Mouse (Mus musculus) heart, embryonic 15.5 days (tissue): Measurements from ENCODE around the gene Tle1. TPM values are rescaled to one million over a fixed set of nuclear protein-coding genes. Genes with fewer than 3 reads are reported as not detected.

Experiments
- ATAC-seq: fragments of 200-750 bp; cut with Nextera tagmentation; replicated peaks from 2 replicates; pipeline ENCODE4 v1.8.0; 2017; ENCODE audit warnings: low read depth, moderate TSS enrichment; ENCODE audit not compliant: insufficient number of reproducible peaks, insufficient read depth, low FRiP score
- H3K27ac ChIP-seq: fragments of 300-500 bp; sonication (generic); 2 replicates; pipeline ENCODE4 v1.5.1; 2015; ENCODE audit warnings: mild to moderate bottlenecking, inconsistent platforms
- H3K27me3 ChIP-seq: fragments of 300-500 bp; sonication (generic); 2 replicates; pipeline ENCODE4 v1.6.1; 2015; ENCODE audit warnings: inconsistent platforms
- H3K36me3 ChIP-seq: fragments of 300-500 bp; sonication (generic); 2 replicates; pipeline ENCODE4 v1.6.1; 2015; ENCODE audit warnings: mild to moderate bottlenecking, inconsistent platforms
- H3K4me1 ChIP-seq: fragments of 300-500 bp; sonication (generic); replicated peaks from 2 replicates; pipeline ENCODE4 v1.6.1; 2015; ENCODE audit warnings: inconsistent platforms
- H3K4me2 ChIP-seq: fragments of 300-500 bp; sonication (generic); 2 replicates; pipeline ENCODE4 v1.6.1; 2015; ENCODE audit warnings: inconsistent platforms, mild to moderate bottlenecking, moderate library complexity
- H3K4me3 ChIP-seq: fragments of 300-500 bp; sonication (generic); 2 replicates; pipeline ENCODE4 v1.5.1; 2015; ENCODE audit warnings: mild to moderate bottlenecking, inconsistent platforms
- H3K9ac ChIP-seq: fragments of 300-500 bp; sonication (generic); 2 replicates; pipeline ENCODE4 v1.6.1; 2015; ENCODE audit warnings: mild to moderate bottlenecking, inconsistent platforms
- H3K9me3 ChIP-seq: fragments of 300-500 bp; sonication (generic); replicated peaks from 2 replicates; pipeline ENCODE4 v1.6.1; 2016; ENCODE audit warnings: inconsistent platforms
- WGBS: fragments of 180-500 bp; shearing (Covaris S2); methylation state at CpG from one replicate; pipeline ENCODE4 v1.1.7; 2015; ENCODE audit warnings: mixed read lengths; 5-methylcytosine and 5-hydroxymethylcytosine counted together
- polyA plus RNA-seq: library from polyadenylated mRNA; unstranded; fragments of >200 nt; fragmentation: Nextera tagmentation; extraction: Ambion mirVana; gene quantifications from 2 replicates; pipeline ENCODE4 v1.2.1, GENCODE M21; 2015

Tle1 gene
- polyA plus RNA-seq, 1 experiment from 2014 or later, result 6.1 TPM

GRCm38 (mm10) chr4:72122837-72123236 lies 77.9 kb downstream of the Tle1 start:
- WGBS, result 29% methylated on average over 1 of the region's 1 CpGs
- Histone ChIP-seq H3K27ac (no peak overlapping the region), H3K4me3 (no peak overlapping the region), H3K36me3 (0 out of 2 replicates have a peak, but pooled peaks cover 4% of the 10 kb centered on the region), H3K4me1 (no peaks in the 10 kb centered on the region; the same call in 1 of the 2 replicates), H3K27me3 (no peaks in the 10 kb centered on the region), H3K9me3 (no peaks in the 10 kb centered on the region), H3K9ac (no peak overlapping the region), H3K4me2 (no peak overlapping the region)
- peak; percentile 28; the same call in 1 of the 2 replicates for ATAC-seq

DNA sequence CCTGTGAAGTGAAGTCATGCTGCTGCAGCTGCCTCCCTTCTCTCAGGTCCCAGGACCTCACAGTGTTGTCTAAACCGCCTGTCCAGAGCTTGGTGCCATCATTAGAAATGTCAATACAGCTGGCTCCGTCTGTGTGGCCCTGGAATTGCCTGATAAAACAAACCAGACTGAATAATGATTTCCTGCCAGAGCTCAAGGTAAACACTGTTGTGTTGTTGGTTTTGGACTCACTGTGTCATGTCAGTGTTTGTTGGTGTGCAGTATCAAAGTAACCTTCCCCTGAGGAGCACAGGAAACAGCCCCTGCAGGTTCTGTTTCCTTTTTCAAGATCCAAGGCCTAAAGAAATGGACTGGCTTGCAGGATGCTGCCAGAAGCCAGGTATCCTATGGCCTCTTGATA lies 78.4 kb downstream of the Tle1 start:
- H3K4me1 ChIP-seq, result no peaks in the 10 kb centered on the region; the same call in 1 of the 2 replicates
- H3K27ac ChIP-seq, result no peak overlapping the region
- WGBS, result 58% methylated on average over 2 of the region's 2 CpGs
- H3K4me2 ChIP-seq, result no peak overlapping the region
- ATAC-seq, result peak; percentile 76
- H3K9me3 ChIP-seq, result no peaks in the 10 kb centered on the region
- H3K4me3 ChIP-seq, result no peak overlapping the region
- H3K27me3 ChIP-seq, result no peaks in the 10 kb centered on the region
- H3K36me3 ChIP-seq, result 0 out of 2 replicates have a peak, but pooled peaks cover 4% of the 10 kb centered on the region
- no peak overlapping the region for H3K9ac ChIP-seq

- no peak overlapping the region for H3K4me3 ChIP-seq
- H3K27ac ChIP-seq, result no peak overlapping the region
- no peaks in the 10 kb centered on the region for H3K9me3 ChIP-seq
- H3K4me2 ChIP-seq, result no peak overlapping the region
- no peaks in the 10 kb centered on the region; the same call in 1 of the 2 replicates for H3K4me1 ChIP-seq
- H3K36me3 ChIP-seq, result 0 out of 2 replicates have a peak, but pooled peaks cover 4% of the 10 kb centered on the region
- WGBS, result 83% methylated on average over 6 of the region's 6 CpGs
- no peaks in the 10 kb centered on the region for H3K27me3 ChIP-seq
- no peak for ATAC-seq
- H3K9ac ChIP-seq, result no peak overlapping the region
Observed at GRCm38 (mm10) chr4:72120050-72120449, 80.7 kb downstream of the Tle1 start.

DNA sequence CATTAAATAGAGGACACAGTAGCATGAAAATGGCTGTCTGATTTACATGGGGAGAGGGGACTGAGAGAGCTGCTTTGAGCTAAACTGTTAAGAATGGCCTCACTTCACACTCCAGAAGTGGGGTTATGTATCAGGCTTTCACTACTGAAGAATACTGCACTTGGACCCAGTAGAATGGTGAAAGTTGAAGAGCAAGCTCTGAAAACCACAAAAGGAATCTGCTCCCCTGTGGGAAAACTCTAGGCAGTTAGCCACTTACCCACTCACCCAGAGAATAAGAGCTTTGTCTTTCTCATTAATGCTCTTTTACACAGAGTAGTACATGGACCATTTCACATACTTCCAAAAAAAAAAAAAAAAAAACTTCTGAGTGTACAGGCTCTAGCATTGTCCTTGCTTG lies 95.0 kb downstream of the Tle1 start:
- Histone ChIP-seq H3K27ac (no peak overlapping the region), H3K4me3 (no peak overlapping the region), H3K4me2 (no peak overlapping the region), H3K9me3 (no peaks in the 10 kb centered on the region), H3K9ac (no peak overlapping the region), H3K36me3 (no peaks in the 10 kb centered on the region), H3K4me1 (no peaks in the 10 kb centered on the region), H3K27me3 (no peaks in the 10 kb centered on the region)
- no peak for ATAC-seq

- H3K4me1 ChIP-seq, result no peaks in the 10 kb centered on the region
- H3K4me2 ChIP-seq, result no peak overlapping the region
- no peak overlapping the region for H3K9ac ChIP-seq
- no peak for ATAC-seq
- H3K36me3 ChIP-seq, result no peaks in the 10 kb centered on the region
- no peak overlapping the region for H3K27ac ChIP-seq
- H3K27me3 ChIP-seq, result no peaks in the 10 kb centered on the region
- H3K4me3 ChIP-seq, result no peak overlapping the region
- H3K9me3 ChIP-seq, result no peaks in the 10 kb centered on the region
Observed at GRCm38 (mm10) chr4:72104186-72104585, 96.5 kb downstream of the Tle1 start.

DNA sequence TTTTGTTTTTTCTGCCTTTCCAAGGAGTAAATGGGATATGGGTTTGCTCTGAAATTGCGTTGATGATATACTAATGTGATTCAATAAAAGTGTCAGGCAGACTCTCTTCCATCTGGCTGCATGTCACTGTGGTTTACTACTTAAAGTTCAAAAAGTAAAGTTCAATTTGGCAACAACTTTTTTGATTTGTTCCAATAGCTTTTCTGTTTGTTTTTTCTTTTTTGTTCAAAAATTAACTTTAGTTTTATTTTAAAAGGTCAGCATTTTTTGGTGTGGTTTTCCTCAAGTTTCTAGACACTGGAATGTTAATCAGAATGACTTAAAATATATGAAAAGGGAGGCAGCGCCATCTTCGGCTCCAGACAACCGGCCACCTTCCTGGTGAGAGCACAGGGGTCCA lies 112.9 kb downstream of the Tle1 start:
- H3K27me3 ChIP-seq, result no peaks in the 10 kb centered on the region
- no peaks in the 10 kb centered on the region for H3K36me3 ChIP-seq
- no peak overlapping the region for H3K27ac ChIP-seq
- no peak for ATAC-seq
- 71% methylated on average over 4 of the region's 4 CpGs for WGBS
- no peak overlapping the region for H3K4me3 ChIP-seq
- no peaks in the 10 kb centered on the region for H3K4me1 ChIP-seq
- H3K9me3 ChIP-seq, result no peaks in the 10 kb centered on the region
- no peak overlapping the region for H3K4me2 ChIP-seq
- H3K9ac ChIP-seq, result no peak overlapping the region

DNA sequence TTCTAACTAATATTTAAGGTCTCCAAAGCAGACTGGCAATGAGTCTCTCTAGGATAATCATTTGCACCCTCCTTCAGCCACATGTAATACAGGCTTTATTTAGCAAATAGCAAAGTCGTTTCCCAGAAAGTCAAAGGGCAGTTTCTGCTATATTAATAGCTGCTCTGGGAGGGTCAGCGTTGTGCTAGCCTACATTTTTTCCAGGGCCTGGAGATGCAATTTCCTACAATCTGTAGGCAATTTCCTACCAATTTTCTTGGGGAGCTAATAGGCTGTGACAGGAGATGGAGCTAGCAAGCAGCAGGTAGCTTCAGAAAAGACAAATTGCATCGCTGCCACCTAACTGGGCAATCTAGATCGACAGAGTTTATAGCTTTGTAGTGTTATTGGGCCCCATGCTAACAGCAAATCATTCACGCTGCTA lies 131.6 kb downstream of the Tle1 start:
- Histone ChIP-seq H3K27me3 (no peaks in the 10 kb centered on the region), H3K4me3 (no peak overlapping the region), H3K36me3 (no peaks in the 10 kb centered on the region), H3K9me3 (no peaks in the 10 kb centered on the region), H3K4me1 (no peaks in the 10 kb centered on the region), H3K9ac (no peak overlapping the region), H3K27ac (no peak overlapping the region), H3K4me2 (no peak overlapping the region)
- WGBS, result 51% methylated on average over 5 of the region's 5 CpGs
- ATAC-seq, result no peak

- Histone ChIP-seq H3K9me3 (no peaks in the 10 kb centered on the region), H3K36me3 (no peaks in the 10 kb centered on the region), H3K27ac (no peak overlapping the region), H3K4me2 (no peak overlapping the region), H3K27me3 (no peaks in the 10 kb centered on the region), H3K4me3 (no peak overlapping the region), H3K9ac (no peak overlapping the region), H3K4me1 (no peaks in the 10 kb centered on the region)
- WGBS, result 71% methylated on average over 3 of the region's 3 CpGs
- ATAC-seq, result no peak
Observed at GRCm38 (mm10) chr4:72067937-72068336, 132.8 kb downstream of the Tle1 start.
